Mouse (Mus musculus): ENCODE measurements around the gene E130114P18Rik.

- TF ChIP-seq GATA1 (IDR thresholded peaks at IDR 0.05; ENCODE audit: low read length): no peak
- TF ChIP-seq TAL1 (IDR thresholded peaks at IDR 0.05; ENCODE audit: low read length): no peak
Measured at GRCm38 (mm10) chr4:97806924-97807323, 29.0 kb upstream of the E130114P18Rik start.

Measured in erythroblast, embryonic 14.5 days (primary cell).